Comparison of ENCODE assay signal across 8 mouse cellular contexts in the genomic region with DNA sequence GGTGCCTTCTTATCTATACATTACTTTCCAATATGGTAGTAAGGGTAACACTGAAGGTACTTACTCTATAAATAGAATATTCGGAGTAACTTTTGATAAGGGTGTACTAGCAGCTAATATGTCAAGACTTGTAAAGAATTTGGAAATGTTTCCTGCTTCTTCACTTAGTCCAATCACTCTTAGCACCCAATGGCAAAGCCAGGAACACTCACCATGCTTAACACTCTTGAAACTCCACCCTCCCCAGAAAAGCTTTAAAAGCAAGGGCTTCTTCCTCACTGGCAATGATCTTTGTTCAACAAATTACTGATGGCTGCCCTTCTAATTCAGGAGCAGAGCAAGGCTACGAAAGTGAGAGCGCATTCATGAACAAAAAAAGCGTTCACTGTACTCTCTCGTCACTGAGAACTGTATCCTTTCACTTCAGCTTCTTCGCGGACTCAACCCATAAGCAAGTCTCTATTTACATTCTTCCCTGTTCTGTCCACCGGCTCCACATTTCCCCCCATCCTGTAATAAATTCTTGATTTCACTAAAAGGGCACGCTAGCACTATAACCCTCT. TPM values are rescaled to one million over a fixed set of nuclear protein-coding genes. Genes with fewer than 3 reads are reported as not detected.
DNase-seq lines count a peak whose midpoint lies in the region; ATAC-seq and TF ChIP-seq lines count a peak whose summit lies in the region.

No protein-coding gene starts in this region.

- WGBS in kidney, embryonic 15.5 days = 8% methylated on average over 9 of the region's 9 CpGs
- WGBS in heart, postnatal 0 days = 1% methylated on average over 9 of the region's 9 CpGs

- peaks cover 21% of the 10 kb centered on the region for H3K4me1 ChIP-seq in kidney, embryonic 15.5 days
- peaks cover 3% of the 10 kb centered on the region for H3K4me1 ChIP-seq in brown adipose tissue, adult 24 weeks (ENCODE audit: control insufficient read depth, insufficient read depth, insufficient read length, low read length)
- H3K4me1 ChIP-seq in heart, postnatal 0 days (ENCODE audit: control insufficient read depth, insufficient read depth) = peaks cover 10% of the 10 kb centered on the region

- TF ChIP-seq EP300 in heart, postnatal 0 days (IDR thresholded peaks at IDR 0.05; ENCODE audit: low read depth) = no peak

- H3K27ac ChIP-seq in kidney, embryonic 15.5 days = peak overlapping the region; percentile 96
- H3K27ac ChIP-seq in brown adipose tissue, adult 24 weeks (replicated peaks; ENCODE audit: low read depth, low read length) = peak overlapping the region; percentile 98
- H3K27ac ChIP-seq in heart, postnatal 0 days (ENCODE audit: low read depth) = peak overlapping the region; percentile 98

- peak overlapping the region; percentile 75 for H3K4me3 ChIP-seq in kidney, embryonic 15.5 days (replicated peaks)
- H3K4me3 ChIP-seq in brown adipose tissue, adult 24 weeks (ENCODE audit: insufficient read depth, low read depth, low read length) = peak overlapping the region; percentile 98
- peak overlapping the region; percentile 98 for H3K4me3 ChIP-seq in heart, postnatal 0 days (ENCODE audit: low read depth, low read length)

- ATAC-seq in kidney, embryonic 15.5 days (replicated peaks; ENCODE audit: low FRiP score) = no peak
- no peak for ATAC-seq in heart, postnatal 0 days (ENCODE audit: insufficient read depth, low read depth)
- no peak for ATAC-seq in activated CD4-positive, CD25-positive, alpha-beta regulatory T cell, adult 4 months

- H3K9ac ChIP-seq in kidney, embryonic 15.5 days = peak overlapping the region; percentile 89
- peak overlapping the region; percentile 95 for H3K9ac ChIP-seq in heart, postnatal 0 days (replicated peaks; ENCODE audit: low read depth, low read length)

- no peak for TF ChIP-seq CTCF in heart, postnatal 0 days (IDR thresholded peaks at IDR 0.05; ENCODE audit: low read depth)

- no peaks in the 10 kb centered on the region for H3K36me3 ChIP-seq in kidney, embryonic 15.5 days
- H3K36me3 ChIP-seq in heart, postnatal 0 days (replicated peaks; ENCODE audit: control insufficient read depth, insufficient read depth, low read length) = no peaks in the 10 kb centered on the region

- no peak for DNase-seq in kidney, postnatal 14 days
- peak; percentile 57 for DNase-seq in heart, postnatal 0 days (ENCODE audit: low spot score)
- peak; percentile 5 for DNase-seq in lung, postnatal 10 days
- DNase-seq in thymus, postnatal 10 days (ENCODE audit: low spot score in 2 of 2) = no peak
- DNase-seq in layer of hippocampus, postnatal 10 days (ENCODE audit: low spot score in 2 of 2) = no peak

- no peaks in the 10 kb centered on the region for H3K27me3 ChIP-seq in kidney, embryonic 15.5 days
- H3K27me3 ChIP-seq in heart, postnatal 0 days (ENCODE audit: control insufficient read depth, insufficient read depth, low read length) = no peaks in the 10 kb centered on the region

- no peaks in the 10 kb centered on the region for H3K9me3 ChIP-seq in kidney, embryonic 15.5 days (replicated peaks)
- no peaks in the 10 kb centered on the region for H3K9me3 ChIP-seq in heart, postnatal 0 days (replicated peaks; ENCODE audit: control insufficient read depth, low read length)

- H3K4me2 ChIP-seq in kidney, embryonic 15.5 days = peak overlapping the region; percentile 71
- H3K4me2 ChIP-seq in heart, postnatal 0 days (ENCODE audit: low read depth, low read length) = peak overlapping the region; percentile 84

RNA-seq across cellular contexts. Expression of a gene that starts 1.4 kb away (rescaled TPM):
- polyA plus RNA-seq in kidney, embryonic 15.5 days (2015; fragmentation: Nextera tagmentation; extraction: Ambion mirVana) = 550 and 571 TPM in 2 replicates
- 141 and 169 TPM in 2 replicates for polyA plus RNA-seq in brown adipose tissue, adult 24 weeks (2012; ENCODE audit: insufficient read depth, insufficient read length, missing spikeins)
- 101 and 180 TPM in 2 replicates for total RNA-seq in heart, postnatal 0 days (2014; rRNA removed; ENCODE audit: low replicate concordance)
- polyA plus RNA-seq in heart, postnatal 0 days (2015; fragmentation: Nextera tagmentation; extraction: Ambion mirVana) = 424 and 438 TPM in 2 replicates
- polyA plus RNA-seq in activated CD4-positive, CD25-positive, alpha-beta regulatory T cell, adult 4 months (2017; shearing (Covaris generic)) = 100 to 1,000 TPM; 204 to 248 TPM
- total RNA-seq in layer of hippocampus, postnatal 10 days (2021) = 100 to 1,000 TPM; 357 to 372 TPM

Comparison
In these comparisons a context has a peak if more than half of its experiments do, and no peak if none do; other contexts are left out.
1. DNase-seq: peak in heart, postnatal 0 days (single experiment) and lung, postnatal 10 days (single experiment); none in kidney, postnatal 14 days (single experiment), thymus, postnatal 10 days (0 of 2) and layer of hippocampus, postnatal 10 days (0 of 2).
2. Peak in every context shown above with its lines, with median percentiles within 50 percentile points of each other: H3K27ac ChIP-seq and H3K4me3 ChIP-seq.